Mouse (Mus musculus) CH12.LX (cell line): ENCODE data around the gene Ppp1r14b. TPM values are rescaled to one million over a fixed set of nuclear protein-coding genes. Genes with fewer than 3 reads are reported as not detected.
A peak's percentile ranks its signal among the peaks of the same experiment; 100 is the strongest.

ENCODE experiments used
- DNase-seq: peaks from one replicate; pipeline ENCODE4 v3.0.0-alpha.2; 2013; ENCODE audit errors: extremely low read depth
- H3K27ac ChIP-seq: 2 replicates; pipeline ENCODE4 v1.5.1; 2012; ENCODE audit warnings: low read depth, mild to moderate bottlenecking, control low read depth, moderate library complexity; ENCODE audit not compliant: insufficient read depth
- H3K27me3 ChIP-seq: replicated peaks from 2 replicates; pipeline ENCODE3; 2012; ENCODE audit warnings: inconsistent platforms
- H3K36me3 ChIP-seq, 2 experiments: replicated peaks in 1 of 2; 2 replicates each; pipeline versions ENCODE3 to v1.6.1; 2012; ENCODE audit warnings: inconsistent platforms in 1 of 2, low read length in 1 of 2, mild to moderate bottlenecking in 1 of 2, mixed read lengths in 1 of 2, moderate library complexity in 1 of 2; ENCODE audit not compliant: control insufficient read depth in 1 of 2, insufficient read depth in 1 of 2
- H3K4me1 ChIP-seq, 2 experiments: 2 replicates each; pipeline ENCODE4 v1.6.1; 2012; ENCODE audit warnings: inconsistent platforms in 1 of 2, moderate library complexity in 1 of 2; ENCODE audit not compliant: insufficient read depth in 2 of 2, control insufficient read depth in 1 of 2
- H3K4me2 ChIP-seq: 2 replicates; pipeline ENCODE4 v1.6.1; 2012; ENCODE audit warnings: low read depth, mild to moderate bottlenecking, control low read depth; ENCODE audit not compliant: poor library complexity, insufficient read depth, severe bottlenecking
- H3K4me3 ChIP-seq, 3 experiments: fragments of 150-350 bp in 1 of 3; sonication (generic) in 1 of 3; replicated peaks in 1 of 3; 2 replicates each; pipeline versions ENCODE3 to v1.5.1; 2011 to 2012; ENCODE audit warnings: low read depth in 2 of 3, low read length in 2 of 3, mild to moderate bottlenecking in 2 of 3, moderate library complexity in 2 of 3, control low read depth in 1 of 3, improper control_type of control experiment in 1 of 3, inconsistent platforms in 1 of 3, mixed read lengths in 1 of 3; ENCODE audit not compliant: poor library complexity in 1 of 3
- H3K79me2 ChIP-seq: replicated peaks from 2 replicates; pipeline ENCODE4 v1.6.1; 2012; ENCODE audit warnings: mild to moderate bottlenecking, moderate library complexity; ENCODE audit not compliant: control insufficient read depth, poor library complexity, insufficient read depth, severe bottlenecking; ENCODE audit errors: extremely low read depth
- H3K9ac ChIP-seq: 2 replicates; pipeline ENCODE4 v1.6.1; 2012; ENCODE audit warnings: low read depth, mild to moderate bottlenecking, control low read depth, moderate library complexity; ENCODE audit not compliant: insufficient read depth
- H3K9me3 ChIP-seq: replicated peaks from 2 replicates; pipeline ENCODE3; 2012; ENCODE audit warnings: low read length, inconsistent platforms, mixed read lengths
- BHLHE40 ChIP-seq: IDR thresholded peaks from 2 replicates; pipeline ENCODE4 v1.6.1; 2011; ENCODE audit warnings: mild to moderate bottlenecking, low read depth, low read length, improper control_type of control experiment
- CHD1 ChIP-seq: IDR thresholded peaks from 2 replicates; pipeline ENCODE4 v1.6.1; 2012; ENCODE audit warnings: low read depth, low read length, improper control_type of control experiment, inconsistent platforms
- CHD2 ChIP-seq: IDR thresholded peaks from 2 replicates; pipeline ENCODE4 v1.6.1; 2011; ENCODE audit warnings: low read length, improper control_type of control experiment
- CTCF ChIP-seq, 2 experiments: IDR thresholded peaks in 1 of 2; conservative IDR thresholded peaks in 1 of 2; 2 replicates each; pipeline ENCODE4 v1.5.1; 2011 to 2012; ENCODE audit warnings: low read depth in 2 of 2, low read length in 2 of 2, improper control_type of control experiment in 1 of 2, inconsistent platforms in 1 of 2, mild to moderate bottlenecking in 1 of 2, moderate library complexity in 1 of 2
- E2F4 ChIP-seq: IDR thresholded peaks from 2 replicates; pipeline ENCODE4 v1.6.1; 2011; ENCODE audit warnings: low read depth, low read length, improper control_type of control experiment; ENCODE audit not compliant: insufficient replicate concordance
- ELF1 ChIP-seq: IDR thresholded peaks from 2 replicates; pipeline ENCODE4 v1.6.1; 2014; ENCODE audit warnings: low read depth, mild to moderate bottlenecking, inconsistent platforms, low read length, improper control_type of control experiment
- EP300 ChIP-seq: IDR thresholded peaks from 2 replicates; pipeline ENCODE4 v1.6.1; 2011; ENCODE audit warnings: low read length, improper control_type of control experiment
- ETS1 ChIP-seq: conservative IDR thresholded peaks from 2 replicates; pipeline ENCODE4 v1.6.1; 2012; ENCODE audit warnings: low read depth, mild to moderate bottlenecking, inconsistent platforms, low read length, improper control_type of control experiment, moderate library complexity
- GABPA ChIP-seq: IDR thresholded peaks from 2 replicates; pipeline ENCODE4 v1.6.1; 2012; ENCODE audit warnings: low read depth, low read length, improper control_type of control experiment, inconsistent platforms; ENCODE audit not compliant: insufficient replicate concordance
- HCFC1 ChIP-seq: IDR thresholded peaks from 2 replicates; pipeline ENCODE4 v1.6.1; 2012; ENCODE audit warnings: low read depth, mild to moderate bottlenecking, inconsistent platforms, low read length, improper control_type of control experiment
- IRF4 ChIP-seq: IDR thresholded peaks from 2 replicates; pipeline ENCODE4 v1.6.1; 2014; ENCODE audit warnings: low read depth, mild to moderate bottlenecking, inconsistent platforms, low read length, improper control_type of control experiment
- JUN ChIP-seq: IDR thresholded peaks from 2 replicates; pipeline ENCODE4 v1.6.1; 2011; ENCODE audit warnings: low read depth, mild to moderate bottlenecking, low read length, improper control_type of control experiment, moderate library complexity; ENCODE audit not compliant: insufficient read depth
- JUND ChIP-seq: conservative IDR thresholded peaks from 2 replicates; pipeline ENCODE4 v1.6.1; 2011; ENCODE audit warnings: low read depth, low read length, improper control_type of control experiment
- KAT2A ChIP-seq: IDR thresholded peaks from 2 replicates; pipeline ENCODE4 v1.6.1; 2012; ENCODE audit warnings: low read length, improper control_type of control experiment, inconsistent platforms; ENCODE audit not compliant: insufficient replicate concordance
- MAFK ChIP-seq: IDR thresholded peaks from 2 replicates; pipeline ENCODE4 v1.6.1; 2011; ENCODE audit warnings: low read length, improper control_type of control experiment; ENCODE audit not compliant: insufficient replicate concordance
- MAX ChIP-seq: IDR thresholded peaks from 2 replicates; pipeline ENCODE4 v1.6.1; 2011; ENCODE audit warnings: low read length, improper control_type of control experiment
- MAZ ChIP-seq: IDR thresholded peaks from 2 replicates; pipeline ENCODE4 v1.6.1; 2012; ENCODE audit warnings: low read depth, mild to moderate bottlenecking, inconsistent platforms, low read length, improper control_type of control experiment, moderate library complexity
- MEF2A ChIP-seq: IDR thresholded peaks from 2 replicates; pipeline ENCODE4 v1.6.1; 2014; ENCODE audit warnings: low read depth, mild to moderate bottlenecking, inconsistent platforms, low read length, improper control_type of control experiment, borderline replicate concordance
- MXI1 ChIP-seq: IDR thresholded peaks from 2 replicates; pipeline ENCODE4 v1.6.1; 2011; ENCODE audit warnings: mild to moderate bottlenecking, low read depth, low read length, improper control_type of control experiment
- MYC ChIP-seq: IDR thresholded peaks from 2 replicates; pipeline ENCODE4 v1.6.1; 2011; ENCODE audit warnings: low read depth, mild to moderate bottlenecking, improper control_type of control experiment, low read length
- NELFE ChIP-seq: IDR thresholded peaks from 2 replicates; pipeline ENCODE4 v1.6.1; 2011; ENCODE audit warnings: low read depth, low read length, improper control_type of control experiment
- NRF1 ChIP-seq: IDR thresholded peaks from 2 replicates; pipeline ENCODE4 v1.6.1; 2014; ENCODE audit warnings: low read depth, mild to moderate bottlenecking, inconsistent platforms, low read length, improper control_type of control experiment, moderate library complexity
- PAX5 ChIP-seq: IDR thresholded peaks from 2 replicates; pipeline ENCODE4 v1.6.1; 2012; ENCODE audit warnings: low read length, inconsistent platforms, mixed read lengths
- POLR2A ChIP-seq: IDR thresholded peaks from 2 replicates; pipeline ENCODE4 v1.6.1; 2011; ENCODE audit warnings: low read depth, mild to moderate bottlenecking, improper control_type of control experiment, low read length
- POLR2AphosphoS2 ChIP-seq: IDR thresholded peaks from 2 replicates; pipeline ENCODE4 v1.6.1; 2011; ENCODE audit warnings: low read depth, low read length, improper control_type of control experiment
- RAD21 ChIP-seq: IDR thresholded peaks from 2 replicates; pipeline ENCODE4 v1.6.1; 2011; ENCODE audit warnings: low read depth, mild to moderate bottlenecking, low read length, improper control_type of control experiment, moderate library complexity
- RCOR1 ChIP-seq: conservative IDR thresholded peaks from 2 replicates; pipeline ENCODE4 v1.6.1; 2012; ENCODE audit warnings: low read depth, mild to moderate bottlenecking, inconsistent platforms, low read length, improper control_type of control experiment
- SIN3A ChIP-seq: IDR thresholded peaks from 2 replicates; pipeline ENCODE4 v1.6.1; 2012; ENCODE audit warnings: low read length, improper control_type of control experiment, inconsistent platforms
- SMC3 ChIP-seq: IDR thresholded peaks from 2 replicates; pipeline ENCODE4 v1.6.1; 2011; ENCODE audit warnings: low read depth, low read length, improper control_type of control experiment
- TBP ChIP-seq: conservative IDR thresholded peaks from 2 replicates; pipeline ENCODE4 v1.6.1; 2011; ENCODE audit warnings: low read depth, low read length, improper control_type of control experiment
- TCF12 ChIP-seq: IDR thresholded peaks from 2 replicates; pipeline ENCODE4 v1.6.1; 2014; ENCODE audit warnings: low read depth, mild to moderate bottlenecking, inconsistent platforms, low read length, improper control_type of control experiment
- UBTF ChIP-seq: IDR thresholded peaks from 2 replicates; pipeline ENCODE4 v1.6.1; 2012; ENCODE audit warnings: low read depth, mild to moderate bottlenecking, inconsistent platforms, low read length, improper control_type of control experiment, moderate library complexity
- USF1 ChIP-seq: IDR thresholded peaks from 2 replicates; pipeline ENCODE4 v1.6.1; 2014; ENCODE audit warnings: low read depth, mild to moderate bottlenecking, inconsistent platforms, low read length, improper control_type of control experiment
- USF2 ChIP-seq: conservative IDR thresholded peaks from 2 replicates; pipeline ENCODE4 v1.6.1; 2011; ENCODE audit warnings: low read depth, low read length, improper control_type of control experiment
- ZC3H11A ChIP-seq: IDR thresholded peaks from 2 replicates; pipeline ENCODE4 v1.6.1; 2012; ENCODE audit warnings: low read depth, mild to moderate bottlenecking, inconsistent platforms, low read length, improper control_type of control experiment
- ZKSCAN1 ChIP-seq: IDR thresholded peaks from 2 replicates; pipeline ENCODE4 v1.6.1; 2012; ENCODE audit warnings: low read depth, inconsistent platforms, low read length, improper control_type of control experiment, borderline replicate concordance
- ZMIZ1 ChIP-seq: IDR thresholded peaks from 2 replicates; pipeline ENCODE4 v1.6.1; 2012; ENCODE audit warnings: low read depth, mild to moderate bottlenecking, inconsistent platforms, low read length, improper control_type of control experiment
- ZNF384 ChIP-seq: IDR thresholded peaks from 2 replicates; pipeline ENCODE4 v1.6.1; 2012; ENCODE audit warnings: low read depth, low read length, improper control_type of control experiment, inconsistent platforms
- dilution Hi-C: fragments of 300-500 bp; cut with MboI; formaldehyde crosslinking; loops from 2 replicates; pipeline ENCODE4 v1.14.3; 2020; ENCODE audit warnings: low sequenced_read_pairs; ENCODE audit not compliant: extremely low pct_unique_long_range_greater_than_20kb, extremely low pct_ligation_motif_present
- in situ Hi-C: fragments of 300-500 bp; cut with MboI; formaldehyde crosslinking; loops from 3 replicates; pipeline ENCODE4 v1.14.3; 2019; ENCODE audit warnings: low sequenced_read_pairs, low pct_ligation_motif_present, low pct_unique_long_range_greater_than_20kb, mixed read lengths
- polyA plus RNA-seq: library from polyadenylated mRNA; unstranded; fragments of >175 nt; gene quantifications from 2 replicates; pipeline ENCODE4 v1.2.1, GENCODE M21; 2012; ENCODE audit warnings: low read depth; ENCODE audit not compliant: insufficient read length
- total RNA-seq, 2 experiments: library from RNA; depleted of rRNA; stranded (reverse); fragments of 300-350 nt in 1 of 2; fragments of >200 nt in 1 of 2; gene quantifications; 2 replicates each; pipeline ENCODE4 v1.2.3; 2012 to 2014

Gene Ppp1r14b
- total and polyA plus RNA-seq, 3 experiments: 167 to 256 (median 241) TPM

DNA sequence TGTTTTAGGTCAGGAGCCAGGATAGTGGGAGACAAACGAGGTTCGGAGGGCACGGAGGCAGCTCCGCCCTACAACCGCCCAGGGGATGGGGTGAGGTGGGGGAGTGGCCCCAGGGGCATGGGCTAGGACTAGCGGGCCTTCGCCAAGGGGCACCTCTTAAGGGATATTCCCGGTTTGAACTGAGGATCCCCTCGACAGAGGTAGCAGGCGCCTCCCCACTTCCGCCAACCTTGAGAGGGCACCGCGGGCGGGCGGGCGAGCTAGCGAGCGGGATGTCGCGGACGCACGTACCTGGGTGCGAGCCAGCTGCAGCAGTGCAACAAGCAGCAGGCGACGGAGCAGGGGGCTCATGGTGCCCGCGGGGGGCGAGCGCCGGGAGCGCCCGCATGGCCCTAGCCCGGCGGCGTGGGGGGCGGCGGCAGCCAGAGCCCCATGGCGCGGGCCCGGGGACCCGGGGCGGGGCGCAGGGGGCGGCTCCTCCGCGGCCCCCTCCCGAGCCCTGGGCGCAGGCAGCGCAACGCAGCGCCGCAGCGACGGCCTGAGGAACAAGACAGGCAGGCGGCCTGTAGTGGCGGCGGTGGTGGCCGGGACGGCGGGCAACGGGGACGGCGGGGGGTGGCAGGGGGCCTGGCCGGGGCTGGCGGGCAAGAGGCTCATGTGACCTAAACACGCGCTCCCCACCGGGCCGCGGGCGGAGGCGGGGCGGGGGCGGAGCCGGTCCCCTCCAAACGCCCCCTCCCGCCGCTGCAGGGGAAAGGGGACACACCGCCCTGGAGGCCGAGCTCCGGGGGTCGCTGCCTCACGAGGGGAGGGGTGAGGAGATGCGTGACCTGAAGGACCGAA is 12.5 kb downstream of the Ppp1r14b start, which contains the start of gene Vegfb:
Gene Vegfb, minus strand, starts transcription at position 591 of the 843 bp plus-strand sequence.
- H3K9me3 ChIP-seq: no peaks in the 10 kb centered on the region
- H3K27ac ChIP-seq: no peak within 1 kb of the TSS; the same call in 1 of the 2 replicates
- H3K36me3 ChIP-seq: peaks cover 13 to 44% of the 10 kb centered on the region in 2 experiments
- no peak for TF ChIP-seq ZMIZ1
- no peak for TF ChIP-seq CHD1
- no peak for TF ChIP-seq MYC
- TF ChIP-seq SMC3: no peak
- no peak for TF ChIP-seq ZNF384
- no peak for TF ChIP-seq E2F4
- TF ChIP-seq TCF12: peak; percentile 32; the same call in 1 of the 2 replicates
- TF ChIP-seq CTCF (conservative IDR thresholded peaks at IDR 0.05 in 1 of 2, IDR thresholded peaks at IDR 0.05 in 1 of 2; ENCODE audit: low read depth in 2 of 2, low read length in 2 of 2): no peak
- TF ChIP-seq GABPA: no peak
- TF ChIP-seq EP300: no peak
- peak; percentile 39; the same call in 1 of the 2 replicates for TF ChIP-seq MXI1
- no peak for TF ChIP-seq TBP
- no peak for TF ChIP-seq MAX
- 0 out of 2 replicates have a peak, but pooled peaks have one; percentile 52 for TF ChIP-seq UBTF
- TF ChIP-seq KAT2A: no peak
- TF ChIP-seq ZKSCAN1: no peak
- no peak for TF ChIP-seq MAFK
- peak; percentile 34; the same call in 1 of the 2 replicates for TF ChIP-seq NELFE
- peak; percentile 40; the same call in 1 of the 2 replicates for TF ChIP-seq POLR2A
- no peak; the same call in 1 of the 2 replicates for TF ChIP-seq IRF4
- TF ChIP-seq RCOR1: no peak
- TF ChIP-seq ELF1: peak; percentile 56; the same call in 1 of the 2 replicates
- peak; percentile 56 for TF ChIP-seq SIN3A
- peak; percentile 58 for TF ChIP-seq USF1
- TF ChIP-seq MEF2A: no peak
- 0 out of 2 replicates have a peak, but pooled peaks have one; percentile 31 for TF ChIP-seq POLR2AphosphoS2
- no peak for TF ChIP-seq RAD21
- TF ChIP-seq ETS1: no peak
- TF ChIP-seq HCFC1: no peak
- no peak for TF ChIP-seq USF2
- 0 out of 2 replicates have a peak, but pooled peaks have one; percentile 7 for TF ChIP-seq MAZ
- TF ChIP-seq PAX5: no peak
- no peak for TF ChIP-seq JUND
- no peak for TF ChIP-seq CHD2
- TF ChIP-seq JUN: no peak
- no peak for TF ChIP-seq ZC3H11A
- peak; percentile 39; the same call in 1 of the 2 replicates for TF ChIP-seq BHLHE40
- TF ChIP-seq NRF1: no peak
- H3K4me3 ChIP-seq: peak within 1 kb of the TSS; percentile 73 to 81 (median 76)
- peak within 1 kb of the TSS; percentile 64 for H3K9ac ChIP-seq
- no peak for DNase-seq
- H3K4me1 ChIP-seq: peaks cover 6 to 24% of the 10 kb centered on the region in 2 experiments
- H3K4me2 ChIP-seq: peak within 1 kb of the TSS; percentile 53
- in situ Hi-C loops (no loop called here), dilution Hi-C loops (no loop called here)
- no peaks in the 10 kb centered on the region for H3K79me2 ChIP-seq
- no peaks in the 10 kb centered on the region for H3K27me3 ChIP-seq
